Mouse (Mus musculus) brain, embryonic 14.5 days (tissue): ENCODE data around the gene Elovl6. TPM values are rescaled to one million over a fixed set of nuclear protein-coding genes. Genes with fewer than 3 reads are reported as not detected.

ENCODE experiments used
- DNase-seq: peaks from one replicate; pipeline ENCODE4 v3.0.0-alpha.2; 2011; ENCODE audit warnings: low read depth
- CTCF ChIP-seq: fragments of 200-500 bp; IDR thresholded peaks from 2 replicates; pipeline ENCODE4 v1.5.1; 2012; ENCODE audit warnings: inconsistent platforms, mild to moderate bottlenecking, moderate library complexity, borderline replicate concordance; ENCODE audit not compliant: insufficient read depth, insufficient read length; ENCODE audit errors: extremely low read depth
- POLR2A ChIP-seq: fragments of 200-500 bp; IDR thresholded peaks from 2 replicates; pipeline ENCODE4 v1.6.1; 2012; ENCODE audit warnings: mild to moderate bottlenecking, inconsistent platforms, borderline replicate concordance; ENCODE audit not compliant: poor library complexity, insufficient read depth, insufficient read length, severe bottlenecking; ENCODE audit errors: extremely low read depth
- polyA plus RNA-seq: library from polyadenylated mRNA; depleted of rRNA; stranded (reverse); fragments of >200 nt; gene quantifications from 2 replicates; pipeline ENCODE4 v1.2.3, GENCODE M21; 2012

Elovl6 gene
- polyA plus RNA-seq, 1 experiment, result 32.2 TPM

GRCm38 (mm10) chr3:129591251-129591650, 59.1 kb downstream of the Elovl6 start:
- no peak for DNase-seq
- TF ChIP-seq POLR2A, result no peak
- TF ChIP-seq CTCF, result no peak

- DNase-seq, result no peak
Measured at GRCm38 (mm10) chr3:129591761-129592160, 59.6 kb downstream of the Elovl6 start.

GRCm38 (mm10) chr3:129593001-129593400, 60.8 kb downstream of the Elovl6 start:
- TF ChIP-seq POLR2A (no peak), CTCF (no peak)

More at GRCm38 (mm10) chr3:129591761-129592160, 59.6 kb downstream of the Elovl6 start:
- TF ChIP-seq POLR2A, result no peak
- TF ChIP-seq CTCF, result no peak

GRCm38 (mm10) chr3:129593735-129594134, 61.6 kb downstream of the Elovl6 start:
- TF ChIP-seq CTCF, result no peak
- no peak for TF ChIP-seq POLR2A

More at GRCm38 (mm10) chr3:129593001-129593400, 60.8 kb downstream of the Elovl6 start:
- no peak for DNase-seq

GRCm38 (mm10) chr3:129596098-129596497, 63.9 kb downstream of the Elovl6 start:
- DNase-seq, result no peak
- TF ChIP-seq POLR2A, result no peak

More at GRCm38 (mm10) chr3:129593735-129594134, 61.6 kb downstream of the Elovl6 start:
- no peak for DNase-seq

- DNase-seq, result no peak
- no peak for TF ChIP-seq POLR2A
- TF ChIP-seq CTCF, result no peak
Measured at GRCm38 (mm10) chr3:129602289-129602688, 70.1 kb downstream of the Elovl6 start.

GRCm38 (mm10) chr3:129605487-129605886, 73.3 kb downstream of the Elovl6 start:
- no peak for TF ChIP-seq POLR2A
- TF ChIP-seq CTCF, result no peak

GRCm38 (mm10) chr3:129605934-129606333, 73.8 kb downstream of the Elovl6 start:
- TF ChIP-seq POLR2A, result no peak
- no peak for TF ChIP-seq CTCF
- DNase-seq, result peak; percentile 20

More at GRCm38 (mm10) chr3:129605487-129605886, 73.3 kb downstream of the Elovl6 start:
- DNase-seq, result peak; percentile 35

- TF ChIP-seq CTCF, result no peak
- no peak for TF ChIP-seq POLR2A
- no peak for DNase-seq
Measured at GRCm38 (mm10) chr3:129611626-129612025, 79.5 kb downstream of the Elovl6 start.

GRCm38 (mm10) chr3:129612311-129613097, 80.3 kb downstream of the Elovl6 start:
- TF ChIP-seq POLR2A (no peak), CTCF (no peak)

GRCm38 (mm10) chr3:129613756-129614155, 81.6 kb downstream of the Elovl6 start:
- no peak for DNase-seq
- no peak for TF ChIP-seq CTCF
- TF ChIP-seq POLR2A, result no peak

More at GRCm38 (mm10) chr3:129612311-129613097, 80.3 kb downstream of the Elovl6 start:
- DNase-seq, result peak; percentile 38

- no peak for TF ChIP-seq CTCF
- TF ChIP-seq POLR2A, result no peak
Measured at GRCm38 (mm10) chr3:129614216-129614615, 82.1 kb downstream of the Elovl6 start.

GRCm38 (mm10) chr3:129617450-129617849, 85.3 kb downstream of the Elovl6 start:
- no peak for DNase-seq
- no peak for TF ChIP-seq CTCF
- no peak for TF ChIP-seq POLR2A

More at GRCm38 (mm10) chr3:129614216-129614615, 82.1 kb downstream of the Elovl6 start:
- no peak for DNase-seq
